Mouse (Mus musculus) heart, embryonic 11.5 days (tissue): Measurements from ENCODE around the gene Rps6kc1. TPM values are rescaled to one million over a fixed set of nuclear protein-coding genes. Genes with fewer than 3 reads are reported as not detected.

ENCODE experiments used
- ATAC-seq: fragments of 200-750 bp; cut with Nextera tagmentation; replicated peaks from 2 replicates; pipeline ENCODE4 v1.8.0; 2017; ENCODE audit warnings: moderate library complexity; ENCODE audit not compliant: insufficient number of reproducible peaks, low FRiP score, low TSS enrichment
- H3K27ac ChIP-seq: fragments of 300-500 bp; sonication (generic); 2 replicates; pipeline ENCODE4 v1.5.1; 2014; ENCODE audit warnings: mild to moderate bottlenecking, low read depth, low read length
- H3K27me3 ChIP-seq: fragments of 300-500 bp; sonication (generic); 2 replicates; pipeline ENCODE4 v1.6.1; 2014; ENCODE audit warnings: mild to moderate bottlenecking, low read length, mixed read lengths; ENCODE audit not compliant: control insufficient read depth, insufficient read depth
- H3K36me3 ChIP-seq: fragments of 300-500 bp; sonication (generic); 2 replicates; pipeline ENCODE4 v1.6.1; 2014; ENCODE audit warnings: mild to moderate bottlenecking, low read length, moderate library complexity, mixed read lengths; ENCODE audit not compliant: control insufficient read depth, insufficient read depth
- H3K4me1 ChIP-seq: fragments of 300-500 bp; sonication (generic); 2 replicates; pipeline ENCODE4 v1.6.1; 2014; ENCODE audit warnings: low read length; ENCODE audit not compliant: control insufficient read depth, insufficient read depth
- H3K4me2 ChIP-seq: fragments of 300-500 bp; sonication (generic); 2 replicates; pipeline ENCODE4 v1.6.1; 2014; ENCODE audit warnings: mild to moderate bottlenecking, moderate library complexity
- H3K4me3 ChIP-seq: fragments of 300-500 bp; sonication (generic); 2 replicates; pipeline ENCODE4 v1.5.1; 2014; ENCODE audit warnings: low read depth, low read length
- H3K9ac ChIP-seq: fragments of 300-500 bp; sonication (generic); 2 replicates; pipeline ENCODE4 v1.6.1; 2014; ENCODE audit warnings: mild to moderate bottlenecking, low read depth, low read length, moderate library complexity
- H3K9me3 ChIP-seq: fragments of 300-500 bp; sonication (generic); replicated peaks from 2 replicates; pipeline ENCODE4 v1.6.1; 2016; ENCODE audit warnings: low read length; ENCODE audit not compliant: control insufficient read depth
- WGBS: fragments of 180-500 bp; shearing (Covaris S2); extraction: QIAGEN DNeasy Blood & Tissue Kit; methylation state at CpG from one replicate; pipeline ENCODE4 v1.1.7; 2014; ENCODE audit not compliant: insufficient replicate concordance; 5-methylcytosine and 5-hydroxymethylcytosine counted together
- polyA plus RNA-seq: library from polyadenylated mRNA; unstranded; fragments of >200 nt; fragmentation: Nextera tagmentation; extraction: Ambion mirVana; gene quantifications from 2 replicates; pipeline ENCODE4 v1.2.1, GENCODE M21; 2014

Gene Rps6kc1
- polyA plus RNA-seq, 1 experiment from 2014 or later: 8.9 TPM

GRCm38 (mm10) chr1:190918938-190919337 is 7.4 kb upstream of the Rps6kc1 start:
- no peak overlapping the region for H3K9ac ChIP-seq
- ATAC-seq: no peak
- no peaks in the 10 kb centered on the region for H3K27me3 ChIP-seq
- no peak overlapping the region for H3K4me2 ChIP-seq
- H3K9me3 ChIP-seq: no peaks in the 10 kb centered on the region
- 48% methylated on average over 7 of the region's 7 CpGs for WGBS
- no peak overlapping the region for H3K27ac ChIP-seq
- no peaks in the 10 kb centered on the region for H3K36me3 ChIP-seq
- H3K4me3 ChIP-seq: no peak overlapping the region
- H3K4me1 ChIP-seq: no peaks in the 10 kb centered on the region

DNA sequence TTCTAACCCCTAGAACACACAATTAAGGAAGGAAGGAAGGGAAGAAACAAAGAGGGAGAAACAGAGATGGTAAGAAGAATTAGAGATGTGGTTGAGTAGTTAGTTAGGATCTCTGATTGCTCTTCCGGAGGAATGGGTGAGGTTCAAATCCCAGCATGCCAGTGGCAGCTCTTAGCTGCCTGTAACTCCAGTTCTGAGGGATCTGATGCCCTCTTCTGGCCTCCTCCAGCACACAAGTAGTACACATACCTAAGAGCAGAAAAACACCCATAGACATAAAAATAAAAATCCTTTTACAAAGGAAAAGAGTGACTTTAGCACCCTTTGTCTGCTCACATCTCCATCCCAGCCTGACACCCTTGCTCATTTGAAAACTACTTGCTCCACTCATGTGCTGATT is 1.1 kb upstream of the Rps6kc1 start:
- Histone ChIP-seq H3K4me3 (no peak overlapping the region), H3K4me1 (peaks cover 5% of the 10 kb centered on the region; the same call in 1 of the 2 replicates), H3K9me3 (no peaks in the 10 kb centered on the region), H3K4me2 (no peak overlapping the region; the same call in 1 of the 2 replicates), H3K36me3 (no peaks in the 10 kb centered on the region), H3K27ac (no peak overlapping the region), H3K9ac (no peak overlapping the region), H3K27me3 (no peaks in the 10 kb centered on the region)
- WGBS: 36% methylated on average over 1 of the region's 1 CpGs
- ATAC-seq: no peak

GRCm38 (mm10) chr1:190910836-190911235 is 734 bp downstream of the Rps6kc1 start:
- WGBS: 70% methylated on average over 6 of the region's 6 CpGs
- no peak for ATAC-seq

DNA sequence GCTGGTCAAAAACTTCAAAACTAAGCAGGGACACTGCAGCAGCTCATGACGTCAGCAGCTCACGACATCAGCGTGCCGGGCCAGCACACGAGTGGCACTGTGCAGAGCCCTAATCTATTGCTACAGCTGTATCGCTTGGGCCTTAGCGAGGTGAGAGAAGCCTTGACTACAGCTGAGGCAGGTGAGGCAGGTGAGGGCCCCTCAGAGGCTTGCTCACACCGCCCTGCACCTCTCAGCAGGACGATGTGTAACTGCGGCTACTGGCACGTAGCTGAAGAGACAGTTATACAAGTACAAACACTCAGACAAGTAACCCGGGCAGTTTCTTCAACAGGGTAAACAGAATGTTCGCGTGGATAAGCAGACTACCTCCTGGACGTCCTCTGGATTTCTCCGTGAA is 6.9 kb downstream of the Rps6kc1 start:
- Histone ChIP-seq H3K36me3 (peaks cover 5% of the 10 kb centered on the region; the same call in 1 of the 2 replicates), H3K9me3 (no peaks in the 10 kb centered on the region), H3K27me3 (no peaks in the 10 kb centered on the region), H3K27ac (no peak overlapping the region), H3K4me2 (no peak overlapping the region), H3K4me3 (no peak overlapping the region), H3K9ac (no peak overlapping the region), H3K4me1 (no peaks in the 10 kb centered on the region)
- ATAC-seq: no peak
- WGBS: 91% methylated on average over 16 of the region's 16 CpGs

More at GRCm38 (mm10) chr1:190910836-190911235, 734 bp downstream of the Rps6kc1 start:
- peaks cover 5% of the 10 kb centered on the region; the same call in 1 of the 2 replicates for H3K4me1 ChIP-seq
- no peaks in the 10 kb centered on the region for H3K9me3 ChIP-seq
- H3K9ac ChIP-seq: peak overlapping the region; percentile 89
- no peaks in the 10 kb centered on the region for H3K27me3 ChIP-seq
- H3K36me3 ChIP-seq: no peaks in the 10 kb centered on the region
- H3K4me3 ChIP-seq: peak overlapping the region; percentile 96
- H3K4me2 ChIP-seq: peak overlapping the region; percentile 94
- H3K27ac ChIP-seq: no peak overlapping the region

- no peak for ATAC-seq
- no peak overlapping the region for H3K4me2 ChIP-seq
- no peaks in the 10 kb centered on the region for H3K27me3 ChIP-seq
- H3K4me3 ChIP-seq: no peak overlapping the region
- H3K9me3 ChIP-seq: no peaks in the 10 kb centered on the region
- H3K4me1 ChIP-seq: no peaks in the 10 kb centered on the region
- no peak overlapping the region for H3K27ac ChIP-seq
- peaks cover 5% of the 10 kb centered on the region; the same call in 1 of the 2 replicates for H3K36me3 ChIP-seq
- no peak overlapping the region for H3K9ac ChIP-seq
- 91% methylated on average over 3 of the region's 3 CpGs for WGBS
Measured at GRCm38 (mm10) chr1:190904136-190904535, 7.4 kb downstream of the Rps6kc1 start.

- H3K9me3 ChIP-seq: no peaks in the 10 kb centered on the region
- no peaks in the 10 kb centered on the region for H3K4me1 ChIP-seq
- no peak overlapping the region for H3K9ac ChIP-seq
- 64% methylated on average over 2 of the region's 2 CpGs for WGBS
- ATAC-seq: no peak
- no peak overlapping the region for H3K4me3 ChIP-seq
- no peak overlapping the region for H3K4me2 ChIP-seq
- no peak overlapping the region for H3K27ac ChIP-seq
- H3K36me3 ChIP-seq: peaks cover 8% of the 10 kb centered on the region
- no peaks in the 10 kb centered on the region for H3K27me3 ChIP-seq
Measured at GRCm38 (mm10) chr1:190901082-190901481, 10.5 kb downstream of the Rps6kc1 start.

GRCm38 (mm10) chr1:190898899-190899575 is 12.5 kb downstream of the Rps6kc1 start:
- H3K9ac ChIP-seq: no peak overlapping the region
- H3K9me3 ChIP-seq: no peaks in the 10 kb centered on the region
- 67% methylated on average over 9 of the region's 9 CpGs for WGBS
- no peak overlapping the region for H3K4me2 ChIP-seq
- no peaks in the 10 kb centered on the region for H3K4me1 ChIP-seq
- no peak overlapping the region for H3K4me3 ChIP-seq
- H3K27me3 ChIP-seq: no peaks in the 10 kb centered on the region
- no peak for ATAC-seq
- H3K36me3 ChIP-seq: peaks cover 3% of the 10 kb centered on the region
- no peak overlapping the region for H3K27ac ChIP-seq

DNA sequence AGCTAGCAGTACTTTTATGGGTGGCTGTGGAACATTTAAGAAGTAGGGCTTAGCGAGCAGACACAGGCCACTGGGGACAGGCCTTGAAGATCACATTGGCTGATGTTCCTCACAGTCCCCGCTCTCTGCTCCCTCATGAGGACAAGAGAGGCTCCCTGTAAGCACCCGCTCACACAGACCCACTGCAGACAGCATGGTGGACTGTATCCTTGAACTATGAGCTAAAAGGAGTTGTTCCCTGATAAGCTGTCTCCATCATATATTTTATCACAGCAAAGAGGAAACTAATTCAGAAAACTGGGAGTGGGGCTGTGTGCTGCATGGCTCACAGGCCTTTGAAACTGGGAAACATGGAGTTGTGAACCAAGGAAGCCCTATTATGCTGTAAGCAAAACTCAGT is 13.4 kb downstream of the Rps6kc1 start:
- ATAC-seq: no peak
- H3K27ac ChIP-seq: no peak overlapping the region
- no peaks in the 10 kb centered on the region for H3K4me1 ChIP-seq
- H3K4me2 ChIP-seq: no peak overlapping the region
- peaks cover 3% of the 10 kb centered on the region for H3K36me3 ChIP-seq
- H3K9ac ChIP-seq: no peak overlapping the region
- 86% methylated on average over 3 of the region's 3 CpGs for WGBS
- H3K4me3 ChIP-seq: no peak overlapping the region
- H3K9me3 ChIP-seq: no peaks in the 10 kb centered on the region
- H3K27me3 ChIP-seq: no peaks in the 10 kb centered on the region

DNA sequence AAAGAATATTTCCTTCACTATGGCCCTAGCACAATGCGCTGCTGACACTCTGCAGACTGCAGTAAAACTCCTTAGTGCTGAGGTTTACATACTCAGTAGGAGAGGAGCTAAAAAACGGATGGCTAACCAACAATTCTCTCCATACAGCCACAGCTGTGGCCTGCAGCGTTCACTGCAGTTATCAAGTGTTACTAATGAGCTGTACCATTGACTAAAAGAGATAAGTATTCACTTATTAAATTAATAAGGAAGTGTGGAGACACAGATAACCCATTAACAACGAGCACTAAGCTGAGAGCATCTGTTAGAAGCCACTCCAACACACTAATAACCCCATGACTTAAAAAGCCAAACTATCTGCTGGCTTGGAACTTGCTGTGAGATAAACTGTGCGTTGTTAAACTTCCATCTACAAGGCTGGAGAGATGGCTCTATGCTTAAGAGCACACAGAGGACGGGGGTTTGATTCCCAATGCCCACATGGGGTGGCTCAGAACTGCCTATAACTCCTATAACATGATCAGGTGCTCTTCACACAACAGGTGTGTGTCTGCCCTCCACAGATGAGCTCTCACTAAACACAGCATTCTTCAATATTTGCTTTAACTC is 17.9 kb downstream of the Rps6kc1 start:
- Histone ChIP-seq H3K4me1 (no peaks in the 10 kb centered on the region), H3K9ac (no peak overlapping the region), H3K27me3 (no peaks in the 10 kb centered on the region), H3K4me3 (no peak overlapping the region), H3K9me3 (no peaks in the 10 kb centered on the region), H3K4me2 (no peak overlapping the region), H3K27ac (no peak overlapping the region), H3K36me3 (peaks cover 3% of the 10 kb centered on the region)
- WGBS: 73% methylated on average over 6 of the region's 6 CpGs
- ATAC-seq: no peak
